Mouse (Mus musculus): ENCODE measurements around the gene Fam171a2.

The Fam171a2 gene

GRCm38 (mm10) chr11:102447497-102447896 lies at the start of gene Fam171a2:
Gene Fam171a2 (minus strand): TSS chr11:102447682.
- peak; percentile 89 for DNase-seq (ENCODE audit: low read depth, low spot score)

- no peak for DNase-seq (ENCODE audit: low read depth, low spot score)
Measured at GRCm38 (mm10) chr11:102496732-102497131, 49.2 kb upstream of the Fam171a2 start.

GRCm38 (mm10) chr11:102496206-102496605 lies 48.7 kb upstream of the Fam171a2 start:
- no peak for DNase-seq (ENCODE audit: low read depth, low spot score)

- no peak for DNase-seq (ENCODE audit: low read depth, low spot score)
Measured at GRCm38 (mm10) chr11:102495742-102496141, 48.3 kb upstream of the Fam171a2 start.

GRCm38 (mm10) chr11:102495114-102495513 lies 47.6 kb upstream of the Fam171a2 start:
- no peak for DNase-seq (ENCODE audit: low read depth, low spot score)

- peak; percentile 29 for DNase-seq (ENCODE audit: low read depth, low spot score)
Measured at GRCm38 (mm10) chr11:102494063-102494650, 46.7 kb upstream of the Fam171a2 start.

- DNase-seq (ENCODE audit: low read depth, low spot score) = no peak
Measured at GRCm38 (mm10) chr11:102493241-102493640, 45.8 kb upstream of the Fam171a2 start.

GRCm38 (mm10) chr11:102487901-102488300 lies 40.4 kb upstream of the Fam171a2 start:
- no peak for DNase-seq (ENCODE audit: low read depth, low spot score)

- DNase-seq (ENCODE audit: low read depth, low spot score) = peak; percentile 87
Measured at GRCm38 (mm10) chr11:102486733-102487386, 39.4 kb upstream of the Fam171a2 start.

- DNase-seq (ENCODE audit: low read depth, low spot score) = no peak
Measured at GRCm38 (mm10) chr11:102481779-102482178, 34.3 kb upstream of the Fam171a2 start.

GRCm38 (mm10) chr11:102480897-102481296 lies 33.4 kb upstream of the Fam171a2 start:
- DNase-seq (ENCODE audit: low read depth, low spot score) = no peak

- no peak for DNase-seq (ENCODE audit: low read depth, low spot score)
Measured at GRCm38 (mm10) chr11:102480111-102480510, 32.6 kb upstream of the Fam171a2 start.

GRCm38 (mm10) chr11:102479581-102479980 lies 32.1 kb upstream of the Fam171a2 start:
- no peak for DNase-seq (ENCODE audit: low read depth, low spot score)

- no peak for DNase-seq (ENCODE audit: low read depth, low spot score)
Measured at GRCm38 (mm10) chr11:102478671-102479070, 31.2 kb upstream of the Fam171a2 start.

GRCm38 (mm10) chr11:102475027-102475426 lies 27.5 kb upstream of the Fam171a2 start:
- DNase-seq (ENCODE audit: low read depth, low spot score) = no peak

- DNase-seq (ENCODE audit: low read depth, low spot score) = no peak
Measured at GRCm38 (mm10) chr11:102469648-102470357, 22.3 kb upstream of the Fam171a2 start, which contains the start of gene Itga2b. Gene Itga2b (minus strand): TSS chr11:102470122.

GRCm38 (mm10) chr11:102467041-102467631 lies 19.7 kb upstream of the Fam171a2 start:
- DNase-seq (ENCODE audit: low read depth, low spot score) = peak; percentile 94

GRCm38 (mm10) chr11:102465713-102466436 lies 18.4 kb upstream of the Fam171a2 start:
- DNase-seq (ENCODE audit: low read depth, low spot score) = peak; percentile 36

GRCm38 (mm10) chr11:102464901-102465300 lies 17.4 kb upstream of the Fam171a2 start:
- DNase-seq (ENCODE audit: low read depth, low spot score) = no peak

GRCm38 (mm10) chr11:102461764-102462163 lies 14.3 kb upstream of the Fam171a2 start:
- DNase-seq (ENCODE audit: low read depth, low spot score) = no peak

- peak; percentile 39 for DNase-seq (ENCODE audit: low read depth, low spot score)
Measured at GRCm38 (mm10) chr11:102460541-102460940, 13.1 kb upstream of the Fam171a2 start.
